8 mouse cellular contexts compared by ENCODE assay signal in the genomic region with DNA sequence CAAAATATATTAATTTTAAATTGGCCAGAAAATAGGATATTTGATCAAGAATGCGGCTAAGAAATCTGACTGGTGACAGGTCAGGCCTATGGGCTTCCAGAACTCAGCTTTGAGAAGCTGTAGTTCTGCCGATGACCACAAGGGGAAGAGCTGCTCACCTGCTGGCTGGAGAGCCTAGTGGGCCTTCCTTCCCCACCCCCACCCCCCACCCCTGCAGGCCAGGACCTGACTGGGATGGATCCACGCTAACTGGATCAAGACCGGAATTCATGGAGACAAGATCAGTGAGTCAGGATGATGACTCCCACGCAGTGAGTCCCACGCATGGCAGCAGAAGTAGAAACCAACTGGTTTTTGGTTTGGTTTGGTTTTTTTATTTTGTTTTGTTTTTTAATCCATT. TPM values are rescaled to one million over a fixed set of nuclear protein-coding genes. Genes with fewer than 3 reads are reported as not detected.
A peak's percentile ranks its signal among the peaks of the same experiment; 100 is the strongest.
DNase-seq lines count a peak whose midpoint lies in the region; ATAC-seq and TF ChIP-seq lines count a peak whose summit lies in the region.

No protein-coding gene starts in this region.

- TF ChIP-seq CTCF in intestine, postnatal 0 days (IDR thresholded peaks at IDR 0.05; ENCODE audit: low read depth), result peak; percentile 60

- H3K4me2 ChIP-seq in intestine, postnatal 0 days (replicated peaks; ENCODE audit: low read depth), result no peak overlapping the region
- no peak overlapping the region for H3K4me2 ChIP-seq in intestine, embryonic 15.5 days (replicated peaks)

- no peak overlapping the region for H3K9ac ChIP-seq in intestine, postnatal 0 days (ENCODE audit: low read depth, low read length)
- H3K9ac ChIP-seq in intestine, embryonic 15.5 days, result no peak overlapping the region

- H3K4me1 ChIP-seq in intestine, postnatal 0 days (replicated peaks; ENCODE audit: control insufficient read depth, insufficient read depth, low read length), result 0 out of 2 replicates have a peak, but pooled peaks cover 6% of the 10 kb centered on the region
- no peaks in the 10 kb centered on the region; the same call in 1 of the 2 replicates for H3K4me1 ChIP-seq in intestine, embryonic 15.5 days (replicated peaks)

- no peak overlapping the region for H3K4me3 ChIP-seq in intestine, postnatal 0 days (ENCODE audit: low read depth, low read length)
- H3K4me3 ChIP-seq in intestine, embryonic 15.5 days (replicated peaks), result no peak overlapping the region

- H3K36me3 ChIP-seq in intestine, postnatal 0 days (ENCODE audit: control insufficient read depth, insufficient read depth), result no peaks in the 10 kb centered on the region
- H3K36me3 ChIP-seq in intestine, embryonic 15.5 days, result no peaks in the 10 kb centered on the region

- 86% methylated on average over 6 of the region's 6 CpGs for WGBS in intestine, postnatal 0 days
- whole genome bisulfite sequencing in intestine, embryonic 15.5 days, result 86% methylated on average over 6 of the region's 6 CpGs

- no peaks in the 10 kb centered on the region for H3K27me3 ChIP-seq in intestine, postnatal 0 days (replicated peaks; ENCODE audit: control insufficient read depth, insufficient read depth, low read length)
- no peaks in the 10 kb centered on the region for H3K27me3 ChIP-seq in intestine, embryonic 15.5 days (replicated peaks)

- intact Hi-C loops in left cerebral cortex, postnatal 25 days (cut with DNase I), result loop anchor here (5.0 kb wide), 1 partner anchor 41 kb away; no protein-coding TSS in a partner anchor

- peak; percentile 43 for DNase-seq in CD4-positive helper T cell, adult 2 months (ENCODE audit: low read depth, low spot score)
- DNase-seq in left cerebral cortex, postnatal 25 days (ENCODE audit: low spot score in 2 of 2), result no peak
- DNase-seq in frontal cortex, adult 2 months (ENCODE audit: extremely low spot score in 1 of 2, low spot score in 1 of 2), result no peak
- no peak for DNase-seq in kidney, postnatal 14 days

- ATAC-seq in intestine, postnatal 0 days, result no peak
- no peak for ATAC-seq in intestine, embryonic 15.5 days
- ATAC-seq in activated CD4-positive, CD25-positive, alpha-beta regulatory T cell, adult 4 months, result peak; percentile 38
- 0 out of 2 replicates have a peak, but pooled peaks have one; percentile 21 for ATAC-seq in megakaryocyte progenitor cell, adult 5-6 weeks (replicated peaks; ENCODE audit: poor library complexity)

- H3K27ac ChIP-seq in intestine, postnatal 0 days (ENCODE audit: low read depth, low read length), result no peak overlapping the region
- H3K27ac ChIP-seq in intestine, embryonic 15.5 days, result no peak overlapping the region

- H3K9me3 ChIP-seq in intestine, postnatal 0 days (ENCODE audit: control insufficient read depth), result no peaks in the 10 kb centered on the region
- H3K9me3 ChIP-seq in intestine, embryonic 15.5 days, result no peaks in the 10 kb centered on the region

RNA-seq across cellular contexts. Expression of gene Rab31, which starts 46.3 kb away (rescaled TPM):
- polyA plus RNA-seq in intestine, postnatal 0 days (2015; fragmentation: Nextera tagmentation; extraction: Ambion mirVana), result 28.0 and 30.5 TPM in 2 replicates
- 26.6 and 32.5 TPM in 2 replicates for polyA plus RNA-seq in intestine, embryonic 15.5 days (2015; fragmentation: Nextera tagmentation; extraction: Ambion mirVana)
- polyA plus RNA-seq in activated CD4-positive, CD25-positive, alpha-beta regulatory T cell, adult 4 months (2017; shearing (Covaris generic)), result 1 to 10 TPM; 2.6 to 3.0 TPM
- 44.3 and 46.2 TPM in 2 replicates for total RNA-seq in megakaryocyte progenitor cell, adult 5-6 weeks (2015)
- 73.3 and 75.1 TPM in 2 replicates for total RNA-seq in megakaryocyte progenitor cell, adult 5-6 weeks (2017)
- 10 to 100 TPM; 64.1 to 65.5 TPM for total RNA-seq in left cerebral cortex, postnatal 25 days (2021)
- polyA plus RNA-seq in frontal cortex, adult 2 months (2012; rRNA removed), result 74.9 and 77.4 TPM in 2 replicates

RNA-seq across cellular contexts. Expression of gene Ppp4r1, which starts 56.1 kb away (rescaled TPM):
- 28.7 and 30.0 TPM in 2 replicates for polyA plus RNA-seq in intestine, postnatal 0 days (2015; fragmentation: Nextera tagmentation; extraction: Ambion mirVana)
- polyA plus RNA-seq in intestine, embryonic 15.5 days (2015; fragmentation: Nextera tagmentation; extraction: Ambion mirVana), result 32.5 and 35.1 TPM in 2 replicates
- 10 to 100 TPM; 20.0 to 21.8 TPM for polyA plus RNA-seq in activated CD4-positive, CD25-positive, alpha-beta regulatory T cell, adult 4 months (2017; shearing (Covaris generic))
- 39.9 and 44.5 TPM in 2 replicates for total RNA-seq in megakaryocyte progenitor cell, adult 5-6 weeks (2015)
- total RNA-seq in megakaryocyte progenitor cell, adult 5-6 weeks (2017), result 48.1 and 65.4 TPM in 2 replicates
- total RNA-seq in left cerebral cortex, postnatal 25 days (2021), result 10 to 100 TPM; 41.7 to 57.5 TPM
- polyA plus RNA-seq in frontal cortex, adult 2 months (2012; rRNA removed), result 72.2 and 73.3 TPM in 2 replicates

Comparison
In these comparisons a context has a peak if more than half of its experiments do, and no peak if none do; other contexts are left out.
1. ATAC-seq: peak in activated CD4-positive, CD25-positive, alpha-beta regulatory T cell, adult 4 months (single experiment) and megakaryocyte progenitor cell, adult 5-6 weeks (single experiment); none in intestine, postnatal 0 days (single experiment) and intestine, embryonic 15.5 days (single experiment).